Mouse (Mus musculus): Measurements from ENCODE around the gene Pnma1. TPM values are rescaled to one million over a fixed set of nuclear protein-coding genes. Genes with fewer than 3 reads are reported as not detected.

Gene Pnma1
- polyA plus RNA-seq, 1 experiment, result 5.3 TPM

DNA sequence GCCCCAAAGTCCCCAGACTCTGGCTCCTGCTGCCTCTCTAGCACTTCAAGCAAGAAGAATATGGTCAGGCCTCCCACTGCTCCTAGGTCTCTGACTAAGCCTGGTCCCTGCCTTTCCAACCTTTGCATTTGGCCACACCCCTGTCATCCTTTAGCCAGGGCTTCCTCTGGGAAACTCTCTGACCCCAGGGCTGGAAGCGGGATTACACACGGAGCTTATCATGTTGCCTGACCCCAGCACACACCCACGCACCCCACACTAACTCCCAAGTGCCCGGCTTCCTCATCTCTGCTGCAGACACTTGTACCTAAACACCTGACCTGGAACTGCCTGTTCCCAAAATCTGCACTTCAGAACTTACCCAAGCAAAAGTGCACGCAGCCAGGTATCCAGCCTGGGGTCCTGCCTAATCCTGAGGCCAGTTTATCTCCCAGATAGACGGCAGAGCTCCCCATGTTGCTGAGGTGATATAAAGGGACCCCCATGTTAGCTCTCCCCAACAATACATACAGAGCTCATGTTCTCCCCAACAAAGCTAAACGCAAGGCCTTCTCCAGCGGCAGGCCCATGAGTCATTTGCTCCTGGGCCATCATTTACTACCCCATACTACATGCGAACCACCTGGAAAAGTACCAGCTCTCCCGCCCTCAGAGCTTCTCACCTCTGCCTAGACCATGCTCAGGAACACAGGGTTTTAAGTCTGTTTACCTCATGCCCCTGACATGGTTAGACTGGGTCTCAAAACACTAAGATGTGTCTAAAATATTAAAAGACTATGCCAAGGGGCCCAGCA, 30.6 kb upstream of the Pnma1 start:
- no peak for DNase-seq (ENCODE audit: extremely low spot score in 1 of 2, low spot score in 1 of 2)

GRCm38 (mm10) chr12:84178052-84178451, 29.8 kb upstream of the Pnma1 start:
- no peak for DNase-seq (ENCODE audit: extremely low spot score in 1 of 2, low spot score in 1 of 2)

- no peak for DNase-seq (ENCODE audit: extremely low spot score in 1 of 2, low spot score in 1 of 2)
Observed at GRCm38 (mm10) chr12:84176886-84177765, 28.8 kb upstream of the Pnma1 start.

GRCm38 (mm10) chr12:84176126-84176769, 28.0 kb upstream of the Pnma1 start:
- no peak for DNase-seq (ENCODE audit: extremely low spot score in 1 of 2, low spot score in 1 of 2)

DNA sequence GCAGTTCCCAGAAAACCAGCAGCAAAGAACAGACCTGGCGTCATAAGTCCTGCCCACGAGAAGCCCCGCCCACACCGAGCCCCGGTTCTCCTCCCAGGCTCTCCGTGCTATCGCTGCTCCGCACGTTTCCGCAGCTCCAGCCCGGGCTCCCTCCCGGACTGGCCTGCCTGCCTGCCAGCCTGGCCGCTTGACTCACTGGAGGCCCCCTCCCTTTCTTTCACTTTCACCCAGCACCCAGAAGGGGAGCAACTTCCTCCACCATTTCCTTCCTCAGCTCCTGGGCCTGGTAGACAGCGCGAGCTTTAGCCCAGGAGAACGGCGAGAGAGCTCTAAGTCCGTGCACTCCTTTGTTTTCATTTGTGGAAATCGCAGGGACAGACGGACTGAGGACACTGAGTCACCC, 27.4 kb upstream of the Pnma1 start:
- DNase-seq (ENCODE audit: extremely low spot score in 1 of 2, low spot score in 1 of 2), result peak; percentile 63 to 86

- DNase-seq (ENCODE audit: extremely low spot score in 1 of 2, low spot score in 1 of 2), result no peak
Observed at GRCm38 (mm10) chr12:84174871-84175270, 26.6 kb upstream of the Pnma1 start.

DNA sequence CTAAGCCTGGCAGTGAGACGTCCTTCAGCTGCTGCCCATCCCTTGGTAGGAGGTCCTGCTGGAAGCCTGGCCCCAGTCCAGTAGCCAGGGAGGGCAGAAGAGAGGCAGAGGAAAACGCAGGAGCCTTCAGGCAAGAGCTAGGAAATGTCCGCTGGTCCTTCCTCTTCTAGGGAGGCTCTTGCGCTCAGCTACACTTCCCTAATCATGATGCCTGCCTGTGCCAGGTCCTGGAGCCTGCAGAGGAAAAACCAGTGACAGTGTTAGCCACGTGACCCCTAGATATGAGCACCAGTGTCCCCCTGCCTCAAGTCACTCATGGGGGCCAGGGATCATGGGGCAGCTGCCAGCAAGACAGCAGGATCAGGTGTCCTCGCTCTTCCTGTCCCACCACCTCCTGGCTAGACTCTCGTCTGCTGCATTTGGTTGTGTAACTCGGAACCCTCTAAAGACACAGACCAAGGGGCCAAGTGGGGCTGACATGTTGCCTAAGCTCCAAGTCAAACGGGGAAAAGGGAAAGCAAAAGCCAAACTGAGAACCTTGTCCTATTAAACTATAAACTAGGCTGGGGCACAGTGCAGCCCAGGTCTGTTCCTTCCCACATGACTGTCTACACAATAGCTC, 26.0 kb upstream of the Pnma1 start:
- DNase-seq (ENCODE audit: extremely low spot score in 1 of 2, low spot score in 1 of 2), result no peak

GRCm38 (mm10) chr12:84173309-84173915, 25.1 kb upstream of the Pnma1 start:
- no peak for DNase-seq (ENCODE audit: extremely low spot score in 1 of 2, low spot score in 1 of 2)

DNA sequence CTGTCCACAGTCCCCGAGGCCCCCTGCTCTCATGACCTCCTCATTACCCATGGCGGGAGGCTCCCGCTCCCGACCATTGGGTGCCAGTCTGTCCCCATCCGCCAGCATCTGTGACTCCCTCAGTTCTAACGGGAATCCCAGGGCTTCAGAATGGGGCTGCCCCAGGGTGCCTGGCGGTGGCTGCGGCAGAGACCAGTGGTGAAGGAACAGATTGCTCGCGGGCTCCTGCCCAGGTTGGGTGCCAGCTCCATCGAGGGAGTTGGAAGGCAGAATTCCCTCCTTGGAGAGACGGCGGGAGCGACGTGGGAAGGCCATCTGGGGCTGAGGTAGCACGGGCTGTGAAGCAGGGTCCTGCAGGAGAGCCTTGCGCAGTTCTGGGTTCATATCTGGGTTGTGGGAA, 24.6 kb upstream of the Pnma1 start:
- DNase-seq (ENCODE audit: extremely low spot score in 1 of 2, low spot score in 1 of 2), result no peak

GRCm38 (mm10) chr12:84172216-84172615, 23.9 kb upstream of the Pnma1 start:
- DNase-seq (ENCODE audit: extremely low spot score in 1 of 2, low spot score in 1 of 2), result no peak

- DNase-seq (ENCODE audit: extremely low spot score in 1 of 2, low spot score in 1 of 2), result no peak
Observed at GRCm38 (mm10) chr12:84170610-84171009, 22.3 kb upstream of the Pnma1 start.

- no peak for DNase-seq (ENCODE audit: extremely low spot score in 1 of 2, low spot score in 1 of 2)
Observed at GRCm38 (mm10) chr12:84165631-84166373, 17.5 kb upstream of the Pnma1 start.

DNA sequence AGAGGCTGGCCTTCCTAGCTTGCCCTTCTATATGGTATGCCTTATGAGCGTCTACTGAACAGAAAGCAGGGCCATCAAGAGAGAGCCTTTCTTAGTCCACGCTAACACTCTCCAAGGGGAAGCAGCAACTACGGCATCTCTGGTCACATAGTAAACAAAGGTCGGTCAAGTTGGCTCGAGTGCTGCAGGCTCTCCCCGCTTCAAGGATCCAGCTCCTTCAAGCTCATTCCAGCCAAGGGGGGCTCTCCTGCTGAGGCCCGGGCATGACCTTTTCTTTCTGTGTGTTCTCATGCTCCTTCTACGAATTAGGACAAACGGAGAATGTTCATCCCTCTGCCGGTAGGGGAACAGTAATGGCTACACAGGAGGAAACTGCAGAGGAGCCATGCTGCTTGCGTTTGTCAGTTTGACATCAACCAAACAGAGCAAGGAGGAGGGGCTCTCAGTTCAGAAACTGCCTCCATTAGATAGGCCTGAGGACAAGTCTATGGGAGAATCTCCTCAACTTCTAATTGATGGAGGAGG, 15.4 kb upstream of the Pnma1 start:
- DNase-seq (ENCODE audit: extremely low spot score in 1 of 2, low spot score in 1 of 2), result no peak

DNA sequence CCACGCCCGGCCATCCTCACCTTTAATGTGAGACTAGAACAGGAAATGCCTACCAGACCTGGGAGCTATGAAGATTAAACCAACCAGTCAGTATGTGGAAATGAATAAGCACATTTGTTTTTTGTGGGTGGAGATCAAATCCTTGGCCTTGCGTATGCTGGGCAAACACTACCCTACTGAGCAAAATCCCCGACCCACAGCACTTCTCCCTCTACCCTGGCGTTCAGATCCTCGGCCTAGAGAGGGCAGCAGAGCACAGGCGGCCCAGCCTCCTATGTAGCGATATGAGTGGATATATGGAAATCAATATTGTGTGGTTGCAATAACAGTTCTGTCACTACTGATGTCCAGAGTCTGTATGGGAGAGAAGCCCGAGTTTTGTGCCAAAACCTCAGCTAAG, 14.8 kb upstream of the Pnma1 start:
- DNase-seq (ENCODE audit: extremely low spot score in 1 of 2, low spot score in 1 of 2), result no peak

GRCm38 (mm10) chr12:84161616-84162433, 13.5 kb upstream of the Pnma1 start:
- no peak for DNase-seq (ENCODE audit: extremely low spot score in 1 of 2, low spot score in 1 of 2)

GRCm38 (mm10) chr12:84161116-84161515, 12.8 kb upstream of the Pnma1 start:
- no peak for DNase-seq (ENCODE audit: extremely low spot score in 1 of 2, low spot score in 1 of 2)

- DNase-seq (ENCODE audit: extremely low spot score in 1 of 2, low spot score in 1 of 2), result no peak
Observed at GRCm38 (mm10) chr12:84160491-84160890, 12.2 kb upstream of the Pnma1 start.

DNA sequence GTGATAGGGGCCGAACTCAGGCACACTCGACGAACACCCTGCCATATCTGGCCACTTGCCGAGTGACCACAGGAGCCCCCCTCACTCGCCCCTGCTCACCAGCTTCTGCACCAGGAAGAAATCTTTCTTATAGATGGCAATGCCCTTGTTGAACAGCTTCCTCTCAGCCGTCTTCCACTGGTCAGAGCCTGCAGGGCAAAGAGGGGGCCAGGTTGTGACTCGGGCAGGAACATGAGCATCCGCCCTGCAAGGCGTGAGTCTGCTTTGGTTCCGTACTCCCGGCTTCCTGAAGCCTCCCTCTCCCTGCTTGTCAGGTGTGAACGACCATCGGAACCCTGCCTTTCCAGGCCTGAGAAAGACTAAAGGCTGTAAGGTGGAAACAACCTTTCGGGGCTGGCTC, 9.9 kb upstream of the Pnma1 start:
- no peak for DNase-seq (ENCODE audit: extremely low spot score in 1 of 2, low spot score in 1 of 2)

DNA sequence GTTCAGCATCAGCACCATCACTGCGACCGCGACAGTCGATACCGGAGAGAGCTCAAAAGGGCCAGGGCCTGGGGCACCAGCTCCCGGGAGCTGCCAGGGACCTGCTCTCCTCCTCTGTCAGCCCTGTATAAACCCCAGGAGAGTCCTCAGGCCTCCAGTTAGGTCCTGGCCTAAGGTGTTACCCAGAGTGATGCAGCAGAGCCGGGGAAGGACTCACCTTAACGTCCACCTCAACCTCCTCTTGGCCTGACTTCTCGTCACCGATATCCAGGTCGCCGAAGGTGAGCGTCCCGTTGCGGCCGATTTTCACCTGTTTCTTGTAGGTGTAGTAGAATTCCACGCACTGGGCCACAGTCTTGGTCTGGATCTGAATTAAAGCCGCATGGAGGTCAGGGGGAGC, 7.9 kb upstream of the Pnma1 start:
- DNase-seq (ENCODE audit: extremely low spot score in 1 of 2, low spot score in 1 of 2), result no peak

Measured in frontal cortex, adult 2 months (tissue).